Mouse (Mus musculus) cerebellum, adult 11 months (tissue): Measurements from ENCODE around the gene Tnfsf15.

ENCODE experiments used
- DNase-seq: peaks from one replicate; pipeline ENCODE4 v3.0.0; 2022

The Tnfsf15 gene

GRCm38 (mm10) chr4:63683056-63683455, 61.9 kb downstream of the Tnfsf15 start:
- no peak for DNase-seq

GRCm38 (mm10) chr4:63682441-63682840, 62.5 kb downstream of the Tnfsf15 start:
- DNase-seq: no peak

GRCm38 (mm10) chr4:63681557-63681956, 63.4 kb downstream of the Tnfsf15 start:
- no peak for DNase-seq
